Mouse (Mus musculus) intestine, postnatal 0 days (tissue): ENCODE measurements at regions not wholly inside any gene's neighbourhood (a gene's known extent, or its start where the extent isn't known, plus 50 kb on each side); places are given as distances from the start of the nearest gene placed in this dataset.
"Not testable (repeated sequence)": the region's sequence is repeated elsewhere in the genome, so short reads cannot be mapped to it uniquely, and the experiment has no call there.

Experiments
- ATAC-seq: fragments of 200-750 bp; cut with Nextera tagmentation; 2 replicates; pipeline ENCODE4 v1.8.0; 2017; ENCODE audit warnings: mild to moderate bottlenecking, moderate TSS enrichment, moderate library complexity
- H3K27ac ChIP-seq: fragments of 300-500 bp; sonication (generic); 2 replicates; pipeline ENCODE4 v1.5.1; 2014; ENCODE audit warnings: mild to moderate bottlenecking, low read depth, low read length, moderate library complexity
- H3K27me3 ChIP-seq: fragments of 300-500 bp; sonication (generic); replicated peaks from 2 replicates; pipeline ENCODE4 v1.6.1; 2014; ENCODE audit warnings: low read length, mixed read lengths; ENCODE audit not compliant: control insufficient read depth, insufficient read depth
- H3K36me3 ChIP-seq: fragments of 300-500 bp; sonication (generic); 2 replicates; pipeline ENCODE4 v1.6.1; 2014; ENCODE audit warnings: mild to moderate bottlenecking, moderate library complexity; ENCODE audit not compliant: control insufficient read depth, insufficient read depth
- H3K4me1 ChIP-seq: fragments of 300-500 bp; sonication (generic); replicated peaks from 2 replicates; pipeline ENCODE4 v1.6.1; 2014; ENCODE audit warnings: antibody characterized with exemption, low read length, mixed read lengths; ENCODE audit not compliant: control insufficient read depth, insufficient read depth
- H3K4me2 ChIP-seq: fragments of 300-500 bp; sonication (generic); replicated peaks from 2 replicates; pipeline ENCODE4 v1.6.1; 2014; ENCODE audit warnings: low read depth, mild to moderate bottlenecking, moderate library complexity
- H3K4me3 ChIP-seq: fragments of 300-500 bp; sonication (generic); 2 replicates; pipeline ENCODE4 v1.5.1; 2014; ENCODE audit warnings: low read depth, low read length
- H3K9ac ChIP-seq: fragments of 300-500 bp; sonication (generic); 2 replicates; pipeline ENCODE4 v1.6.1; 2014; ENCODE audit warnings: mild to moderate bottlenecking, low read depth, low read length
- H3K9me3 ChIP-seq: fragments of 300-500 bp; sonication (generic); 2 replicates; pipeline ENCODE4 v1.6.1; 2016; ENCODE audit warnings: mixed run types; ENCODE audit not compliant: control insufficient read depth
- CTCF ChIP-seq: sonication (generic); IDR thresholded peaks from 2 replicates; pipeline ENCODE4 v1.5.1; 2016; ENCODE audit warnings: low read depth, mild to moderate bottlenecking, control low read depth, antibody characterized with exemption, moderate library complexity
- WGBS: fragments of 180-500 bp; shearing (Covaris S2); extraction: QIAGEN DNeasy Blood & Tissue Kit; methylation state at CpG from one replicate; pipeline ENCODE4 v1.1.7; 2014; 5-methylcytosine and 5-hydroxymethylcytosine counted together

- 65% methylated on average over 2 of the region's 2 CpGs for WGBS
These were observed 644.9 kb downstream of the Kcna4 start for GRCm38 (mm10) chr2:107935336-107935735.

GRCm38 (mm10) chr2:107935775-107936174 lies 645.3 kb downstream of the Kcna4 start:
- Histone ChIP-seq H3K9ac (no peak overlapping the region), H3K27me3 (no peaks in the 10 kb centered on the region), H3K4me1 (no peaks in the 10 kb centered on the region), H3K36me3 (no peaks in the 10 kb centered on the region), H3K4me3 (no peak overlapping the region), H3K4me2 (no peak overlapping the region), H3K27ac (no peak overlapping the region), H3K9me3 (no peaks in the 10 kb centered on the region)
- no peak for TF ChIP-seq CTCF
- no peak for ATAC-seq
- 83% methylated on average over 2 of the region's 2 CpGs for WGBS

More at GRCm38 (mm10) chr2:107935336-107935735, 644.9 kb downstream of the Kcna4 start:
- ATAC-seq = no peak
- H3K27me3 ChIP-seq = no peaks in the 10 kb centered on the region
- no peaks in the 10 kb centered on the region for H3K4me1 ChIP-seq
- no peak overlapping the region for H3K27ac ChIP-seq
- H3K9me3 ChIP-seq = no peaks in the 10 kb centered on the region
- no peak overlapping the region for H3K4me2 ChIP-seq
- H3K4me3 ChIP-seq = no peak overlapping the region
- no peak overlapping the region for H3K9ac ChIP-seq
- TF ChIP-seq CTCF = no peak
- H3K36me3 ChIP-seq = no peaks in the 10 kb centered on the region

- H3K36me3 ChIP-seq = no peaks in the 10 kb centered on the region
- no peaks in the 10 kb centered on the region for H3K4me1 ChIP-seq
- H3K9ac ChIP-seq = no peak overlapping the region
- no peak for ATAC-seq
- H3K4me3 ChIP-seq = no peak overlapping the region
- no peak overlapping the region for H3K4me2 ChIP-seq
- H3K27ac ChIP-seq = no peak overlapping the region
- no peaks in the 10 kb centered on the region for H3K27me3 ChIP-seq
- no peaks in the 10 kb centered on the region for H3K9me3 ChIP-seq
- no peak for TF ChIP-seq CTCF
These were observed 650.9 kb downstream of the Kcna4 start for GRCm38 (mm10) chr2:107941374-107941773.

- Histone ChIP-seq H3K9ac (no peak overlapping the region), H3K9me3 (no peaks in the 10 kb centered on the region), H3K27ac (no peak overlapping the region), H3K36me3 (no peaks in the 10 kb centered on the region), H3K4me3 (no peak overlapping the region), H3K27me3 (no peaks in the 10 kb centered on the region), H3K4me2 (no peak overlapping the region), H3K4me1 (no peaks in the 10 kb centered on the region)
- TF ChIP-seq CTCF = peak; percentile 52
- 20% methylated on average over 3 of the region's 3 CpGs for WGBS
- no peak for ATAC-seq
These were observed 655.5 kb downstream of the Kcna4 start for GRCm38 (mm10) chr2:107945837-107946451.

GRCm38 (mm10) chr2:107955608-107956127 lies 665.2 kb downstream of the Kcna4 start:
- not testable (repeated sequence) for H3K36me3 ChIP-seq, H3K4me3 ChIP-seq, H3K9me3 ChIP-seq, H3K4me2 ChIP-seq, H3K9ac ChIP-seq, H3K27ac ChIP-seq, H3K27me3 ChIP-seq, ATAC-seq, H3K4me1 ChIP-seq
- 82% methylated on average over 9 of the region's 9 CpGs for WGBS

- H3K4me1 ChIP-seq, H3K4me2 ChIP-seq, ATAC-seq, H3K36me3 ChIP-seq, H3K4me3 ChIP-seq, H3K9me3 ChIP-seq, H3K27me3 ChIP-seq, H3K27ac ChIP-seq, H3K9ac ChIP-seq: not testable (repeated sequence)
- WGBS = 80% methylated on average over 8 of the region's 8 CpGs
These were observed 673.5 kb downstream of the Kcna4 start for GRCm38 (mm10) chr2:107963921-107964320.

GRCm38 (mm10) chr2:107964841-107965240 lies 674.4 kb downstream of the Kcna4 start:
- 61% methylated on average over 2 of the region's 2 CpGs for WGBS
- no peak overlapping the region for H3K27ac ChIP-seq
- H3K36me3 ChIP-seq = no peaks in the 10 kb centered on the region
- no peak for TF ChIP-seq CTCF
- no peaks in the 10 kb centered on the region for H3K4me1 ChIP-seq
- no peaks in the 10 kb centered on the region for H3K27me3 ChIP-seq
- no peaks in the 10 kb centered on the region for H3K9me3 ChIP-seq
- H3K4me2 ChIP-seq = no peak overlapping the region
- no peak overlapping the region for H3K4me3 ChIP-seq
- no peak for ATAC-seq
- no peak overlapping the region for H3K9ac ChIP-seq
